9 mouse cellular contexts compared by ENCODE assay signal in genomic region chr2:80266894-80267293, GRCm38 (mm10). TPM values are rescaled to one million over a fixed set of nuclear protein-coding genes. Genes with fewer than 3 reads are reported as not detected.
A peak's percentile ranks its signal among the peaks of the same experiment; 100 is the strongest.
DNase-seq lines count a peak whose midpoint lies in the region; ATAC-seq and TF ChIP-seq lines count a peak whose summit lies in the region.
"Had no signal": no experiment of that assay in that cellular context is flagged by ENCODE, and none has a peak within 500 bp of the region (broad histone marks: within the 10 kb centered on the region; RNA-seq: fewer than 3 reads in every experiment).

No protein-coding gene starts in this region.

- H3K4me2 ChIP-seq in heart, embryonic 15.5 days = peak overlapping the region; percentile 50
- no peak overlapping the region for H3K4me2 ChIP-seq in liver, embryonic 13.5 days
- peak overlapping the region; percentile 32; the same call in 1 of the 2 replicates for H3K4me2 ChIP-seq in stomach, postnatal 0 days (replicated peaks; ENCODE audit: low read depth)
- H3K4me2 ChIP-seq: limb, embryonic 15.5 days had no signal

- peak; percentile 55 for TF ChIP-seq CTCF in E14TG2a.4 (conservative IDR thresholded peaks at IDR 0.05; ENCODE audit: low read length)
- peak; percentile 97 for TF ChIP-seq CTCF in stomach, postnatal 0 days (IDR thresholded peaks at IDR 0.05; ENCODE audit: low read depth)

- H3K27me3 ChIP-seq in E14TG2a.4 (ENCODE audit: insufficient read depth, low read length) = no peaks in the 10 kb centered on the region
- no peaks in the 10 kb centered on the region for H3K27me3 ChIP-seq in heart, embryonic 15.5 days
- no peaks in the 10 kb centered on the region for H3K27me3 ChIP-seq in liver, embryonic 13.5 days
- H3K27me3 ChIP-seq in stomach, postnatal 0 days (ENCODE audit: control insufficient read depth, insufficient read depth, low read length) = no peaks in the 10 kb centered on the region
- H3K27me3 ChIP-seq: limb, embryonic 15.5 days had no signal

- no peak for ATAC-seq in heart, embryonic 15.5 days (replicated peaks; ENCODE audit: insufficient number of reproducible peaks, insufficient read depth, low FRiP score, low read depth)
- ATAC-seq in liver, embryonic 13.5 days (ENCODE audit: low read depth) = no peak
- no peak; the same call in 1 of the 2 replicates for ATAC-seq in stomach, postnatal 0 days (ENCODE audit: low FRiP score, low TSS enrichment)

- H3K4me3 ChIP-seq in E14TG2a.4 (replicated peaks; ENCODE audit: low read length) = no peak overlapping the region
- 0 out of 2 replicates have a peak overlapping the region, but pooled peaks have one; percentile 15 for H3K4me3 ChIP-seq in heart, embryonic 15.5 days
- H3K4me3 ChIP-seq in liver, embryonic 13.5 days (replicated peaks) = no peak overlapping the region
- no peak overlapping the region for H3K4me3 ChIP-seq in stomach, postnatal 0 days (ENCODE audit: low read depth, low read length)
- H3K4me3 ChIP-seq: limb, embryonic 15.5 days had no signal

- H3K9ac ChIP-seq in heart, embryonic 15.5 days = no peak overlapping the region
- H3K9ac ChIP-seq in liver, embryonic 13.5 days = no peak overlapping the region
- no peak overlapping the region for H3K9ac ChIP-seq in stomach, postnatal 0 days (ENCODE audit: low read length)
- H3K9ac ChIP-seq: limb, embryonic 15.5 days had no signal

- no peaks in the 10 kb centered on the region for H3K9me3 ChIP-seq in E14TG2a.4 (ENCODE audit: low read length)
- H3K9me3 ChIP-seq in heart, embryonic 15.5 days (replicated peaks) = no peaks in the 10 kb centered on the region
- H3K9me3 ChIP-seq in liver, embryonic 13.5 days (replicated peaks) = no peaks in the 10 kb centered on the region
- H3K9me3 ChIP-seq in stomach, postnatal 0 days (ENCODE audit: control insufficient read depth, low read length) = no peaks in the 10 kb centered on the region
- H3K9me3 ChIP-seq: limb, embryonic 15.5 days had no signal

- no peak overlapping the region for H3K27ac ChIP-seq in heart, embryonic 15.5 days
- H3K27ac ChIP-seq in liver, embryonic 13.5 days = no peak overlapping the region
- H3K27ac ChIP-seq in stomach, postnatal 0 days (replicated peaks) = no peak overlapping the region
- H3K27ac ChIP-seq: limb, embryonic 15.5 days had no signal

- no peaks in the 10 kb centered on the region for H3K36me3 ChIP-seq in E14TG2a.4 (ENCODE audit: insufficient read depth, low read length)
- no peaks in the 10 kb centered on the region for H3K36me3 ChIP-seq in heart, embryonic 15.5 days
- no peaks in the 10 kb centered on the region for H3K36me3 ChIP-seq in liver, embryonic 13.5 days
- H3K36me3 ChIP-seq in stomach, postnatal 0 days (ENCODE audit: control insufficient read depth, insufficient read depth, low read length) = no peaks in the 10 kb centered on the region
- H3K36me3 ChIP-seq: limb, embryonic 15.5 days had no signal

- 15% methylated on average over 11 of the region's 11 CpGs for WGBS in heart, embryonic 15.5 days
- WGBS in liver, embryonic 13.5 days (ENCODE audit: insufficient replicate concordance) = 17% methylated on average over 11 of the region's 11 CpGs
- WGBS in stomach, postnatal 0 days = 15% methylated on average over 11 of the region's 11 CpGs

- no peaks in the 10 kb centered on the region for H3K4me1 ChIP-seq in E14TG2a.4 (replicated peaks; ENCODE audit: low read depth, low read length)
- peaks cover 6% of the 10 kb centered on the region; the same call in 1 of the 2 replicates for H3K4me1 ChIP-seq in heart, embryonic 15.5 days (replicated peaks)
- H3K4me1 ChIP-seq in liver, embryonic 13.5 days (replicated peaks) = no peaks in the 10 kb centered on the region
- no peaks in the 10 kb centered on the region for H3K4me1 ChIP-seq in stomach, postnatal 0 days (replicated peaks; ENCODE audit: control insufficient read depth, insufficient read depth)

- peak; percentile 90 for DNase-seq in brain, adult 2 months (ENCODE audit: low read depth, low spot score)
- peak; percentile 43 for DNase-seq in fibroblast of lung, adult 2 months (ENCODE audit: low read depth)
- peak; percentile 70 to 78 for DNase-seq in kidney, postnatal 25 days
- peak; percentile 1 for DNase-seq in liver, embryonic 13.5 days
- peak; percentile 18 to 46 for DNase-seq in natural killer cell, adult 2 months (ENCODE audit: low spot score in 2 of 2)
- peak; percentile 64 for DNase-seq in stomach, postnatal 0 days (ENCODE audit: low spot score)

- TF ChIP-seq EP300 in stomach, postnatal 0 days (optimal IDR thresholded peaks at IDR 0.05) = no peak

RNA-seq across cellular contexts. Expression of gene Prdx6b, which starts 25.4 kb away (rescaled TPM):
- not detected in 2 replicates for polyA plus RNA-seq in heart, embryonic 15.5 days (2015; fragmentation: Nextera tagmentation; extraction: Ambion mirVana)
- not detected in 2 replicates for polyA plus RNA-seq in liver, embryonic 13.5 days (2015; fragmentation: Nextera tagmentation; extraction: Ambion mirVana)
- polyA plus RNA-seq in stomach, postnatal 0 days (2015; fragmentation: Nextera tagmentation; extraction: Ambion mirVana) = not detected in 2 replicates
- polyA plus RNA-seq: limb, embryonic 15.5 days had no signal

RNA-seq across cellular contexts. Expression of gene Dnajc10, which starts 48.4 kb away (rescaled TPM):
- polyA plus RNA-seq in heart, embryonic 15.5 days (2015; fragmentation: Nextera tagmentation; extraction: Ambion mirVana) = 47.2 and 52.2 TPM in 2 replicates
- polyA plus RNA-seq in liver, embryonic 13.5 days (2015; fragmentation: Nextera tagmentation; extraction: Ambion mirVana) = 19.3 and 25.4 TPM in 2 replicates
- 48.6 and 50.2 TPM in 2 replicates for polyA plus RNA-seq in stomach, postnatal 0 days (2015; fragmentation: Nextera tagmentation; extraction: Ambion mirVana)

Comparison
In these comparisons a context has a peak if more than half of its experiments do, and no peak if none do; other contexts are left out.
1. DNase-seq: peak in every context shown above with its lines; median percentile 90 in brain, adult 2 months; 74 in kidney, postnatal 25 days; 64 in stomach, postnatal 0 days; 43 in fibroblast of lung, adult 2 months; 32 in natural killer cell, adult 2 months; 1 in liver, embryonic 13.5 days.